Mouse (Mus musculus): Measurements from ENCODE around the gene Kcnb1. TPM values are rescaled to one million over a fixed set of nuclear protein-coding genes. Genes with fewer than 3 reads are reported as not detected.

Gene Kcnb1
- polyA plus RNA-seq, 1 experiment, result 0.45 TPM

- TF ChIP-seq POLR2A (IDR thresholded peaks at IDR 0.05; ENCODE audit: borderline replicate concordance, control insufficient read depth, low read depth, low read length) (no peak), CTCF (IDR thresholded peaks at IDR 0.05; ENCODE audit: control insufficient read depth, insufficient read depth, low read length) (no peak)
- peak overlapping the region; percentile 30 for H3K4me3 ChIP-seq (replicated peaks; ENCODE audit: control insufficient read depth, low read depth, low read length)
Observed at GRCm38 (mm10) chr2:167060761-167061160, 129.2 kb downstream of the Kcnb1 start.

GRCm38 (mm10) chr2:167060360-167060759 is 129.6 kb downstream of the Kcnb1 start:
- H3K27ac ChIP-seq (ENCODE audit: control insufficient read depth, insufficient read depth, low read depth, low read length, poor library complexity), result peak overlapping the region; percentile 44
- H3K4me1 ChIP-seq (ENCODE audit: control insufficient read depth, insufficient read depth, low read length), result peaks cover 8% of the 10 kb centered on the region
- TF ChIP-seq CTCF (IDR thresholded peaks at IDR 0.05; ENCODE audit: control insufficient read depth, insufficient read depth, low read length), result no peak
- TF ChIP-seq POLR2A (IDR thresholded peaks at IDR 0.05; ENCODE audit: borderline replicate concordance, control insufficient read depth, low read depth, low read length), result no peak
- WGBS, result 27% methylated on average over 3 of the region's 3 CpGs
- peak overlapping the region; percentile 30 for H3K4me3 ChIP-seq (replicated peaks; ENCODE audit: control insufficient read depth, low read depth, low read length)

More at GRCm38 (mm10) chr2:167060761-167061160, 129.2 kb downstream of the Kcnb1 start:
- Histone ChIP-seq H3K4me1 (ENCODE audit: control insufficient read depth, insufficient read depth, low read length) (peaks cover 8% of the 10 kb centered on the region), H3K27ac (ENCODE audit: control insufficient read depth, insufficient read depth, low read depth, low read length, poor library complexity) (peak overlapping the region; percentile 44)

DNA sequence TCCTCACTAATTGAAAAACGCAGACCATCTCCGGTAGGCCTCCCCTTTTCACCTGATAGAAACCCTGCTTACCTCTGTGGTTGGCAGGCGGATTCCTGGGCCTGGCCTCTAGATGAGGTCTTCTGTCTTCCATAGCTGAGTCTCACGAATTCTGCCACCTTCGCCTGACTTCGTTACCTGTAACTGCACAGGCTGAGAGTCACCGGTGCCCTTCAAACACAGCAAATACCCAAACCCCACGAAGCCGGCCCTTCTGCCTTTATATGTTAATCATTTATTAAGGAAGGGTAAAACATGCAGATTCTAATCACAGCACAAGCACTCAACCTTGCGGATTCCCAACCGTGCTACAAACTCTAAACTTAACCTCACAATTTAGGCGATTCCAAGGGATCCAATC is 130.0 kb downstream of the Kcnb1 start:
- no peak for TF ChIP-seq CTCF (IDR thresholded peaks at IDR 0.05; ENCODE audit: control insufficient read depth, insufficient read depth, low read length)
- TF ChIP-seq POLR2A (IDR thresholded peaks at IDR 0.05; ENCODE audit: borderline replicate concordance, control insufficient read depth, low read depth, low read length), result no peak
- Histone ChIP-seq H3K4me1 (ENCODE audit: control insufficient read depth, insufficient read depth, low read length) (peaks cover 7% of the 10 kb centered on the region), H3K27ac (ENCODE audit: control insufficient read depth, insufficient read depth, low read depth, low read length, poor library complexity) (peak overlapping the region; percentile 15; the same call in 1 of the 2 replicates), H3K4me3 (replicated peaks; ENCODE audit: control insufficient read depth, low read depth, low read length) (peak overlapping the region; percentile 15)
- 70% methylated on average over 12 of the region's 12 CpGs for WGBS

- WGBS, result 75% methylated on average over 8 of the region's 8 CpGs
- no peak overlapping the region for H3K27ac ChIP-seq (ENCODE audit: control insufficient read depth, insufficient read depth, low read depth, low read length, poor library complexity)
- TF ChIP-seq CTCF (IDR thresholded peaks at IDR 0.05; ENCODE audit: control insufficient read depth, insufficient read depth, low read length) (no peak), POLR2A (IDR thresholded peaks at IDR 0.05; ENCODE audit: borderline replicate concordance, control insufficient read depth, low read depth, low read length) (no peak)
- H3K4me3 ChIP-seq (replicated peaks; ENCODE audit: control insufficient read depth, low read depth, low read length), result peak overlapping the region; percentile 26
- peaks cover 6% of the 10 kb centered on the region for H3K4me1 ChIP-seq (ENCODE audit: control insufficient read depth, insufficient read depth, low read length)
Observed at GRCm38 (mm10) chr2:167059536-167059935, 130.4 kb downstream of the Kcnb1 start.

- TF ChIP-seq POLR2A (IDR thresholded peaks at IDR 0.05; ENCODE audit: borderline replicate concordance, control insufficient read depth, low read depth, low read length) (no peak), CTCF (IDR thresholded peaks at IDR 0.05; ENCODE audit: control insufficient read depth, insufficient read depth, low read length) (no peak)
- Histone ChIP-seq H3K4me3 (replicated peaks; ENCODE audit: control insufficient read depth, low read depth, low read length) (no peak overlapping the region), H3K4me1 (ENCODE audit: control insufficient read depth, insufficient read depth, low read length) (peaks cover 6% of the 10 kb centered on the region), H3K27ac (ENCODE audit: control insufficient read depth, insufficient read depth, low read depth, low read length, poor library complexity) (no peak overlapping the region)
- 87% methylated on average over 3 of the region's 3 CpGs for WGBS
Observed at GRCm38 (mm10) chr2:167058814-167059387, 131.1 kb downstream of the Kcnb1 start.

- H3K4me3 ChIP-seq (replicated peaks; ENCODE audit: control insufficient read depth, low read depth, low read length), result no peak overlapping the region
- WGBS, result 14% methylated on average over 3 of the region's 3 CpGs
- H3K27ac ChIP-seq (ENCODE audit: control insufficient read depth, insufficient read depth, low read depth, low read length, poor library complexity), result no peak overlapping the region
- TF ChIP-seq CTCF (IDR thresholded peaks at IDR 0.05; ENCODE audit: control insufficient read depth, insufficient read depth, low read length) (no peak), POLR2A (IDR thresholded peaks at IDR 0.05; ENCODE audit: borderline replicate concordance, control insufficient read depth, low read depth, low read length) (no peak)
- H3K4me1 ChIP-seq (ENCODE audit: control insufficient read depth, insufficient read depth, low read length), result peaks cover 4% of the 10 kb centered on the region
Observed at GRCm38 (mm10) chr2:167058201-167058600, 131.8 kb downstream of the Kcnb1 start.

- no peak for TF ChIP-seq POLR2A (IDR thresholded peaks at IDR 0.05; ENCODE audit: borderline replicate concordance, control insufficient read depth, low read depth, low read length)
- TF ChIP-seq CTCF (IDR thresholded peaks at IDR 0.05; ENCODE audit: control insufficient read depth, insufficient read depth, low read length), result no peak
- no peak overlapping the region for H3K27ac ChIP-seq (ENCODE audit: control insufficient read depth, insufficient read depth, low read depth, low read length, poor library complexity)
- no peak overlapping the region for H3K4me3 ChIP-seq (replicated peaks; ENCODE audit: control insufficient read depth, low read depth, low read length)
- H3K4me1 ChIP-seq (ENCODE audit: control insufficient read depth, insufficient read depth, low read length), result peaks cover 4% of the 10 kb centered on the region
- WGBS, result 91% methylated on average over 5 of the region's 5 CpGs
Observed at GRCm38 (mm10) chr2:167056942-167057323, 133.0 kb downstream of the Kcnb1 start.

DNA sequence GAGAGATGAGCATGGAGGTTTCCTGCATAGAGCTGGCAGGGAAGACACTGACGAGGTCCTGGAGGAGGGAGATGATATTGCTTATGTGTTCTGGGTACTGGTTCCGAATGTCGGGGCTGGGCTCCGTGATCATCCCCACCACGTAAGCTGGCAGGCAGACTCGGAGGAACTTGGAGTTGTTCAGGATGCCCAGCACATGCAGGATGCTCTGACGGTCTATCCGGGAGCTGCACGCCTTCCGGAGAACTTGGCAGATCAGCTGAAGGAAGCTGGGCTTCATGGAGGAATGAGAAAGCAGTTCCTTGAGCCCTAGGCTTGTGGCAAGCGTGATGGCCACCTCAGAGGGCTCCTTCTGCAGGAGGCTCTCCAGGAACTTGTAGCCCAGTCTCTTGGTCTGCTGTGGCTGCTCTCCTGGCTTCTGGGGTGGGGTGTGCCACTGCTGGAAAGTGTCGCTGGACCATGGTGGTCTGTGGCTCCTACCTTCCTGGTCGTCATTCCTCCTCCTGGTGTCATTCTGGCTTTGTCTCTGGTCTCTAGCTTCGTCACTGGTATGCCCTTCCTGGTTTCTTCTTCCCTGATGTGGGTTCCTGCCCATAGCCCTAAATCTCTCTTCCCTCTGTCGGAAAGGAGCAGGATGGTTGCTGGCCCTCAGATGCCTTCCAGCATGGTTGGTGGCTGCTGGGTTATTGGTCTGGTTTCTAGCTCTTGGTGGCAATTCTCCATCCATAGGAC is 133.6 kb downstream of the Kcnb1 start:
- no peak for TF ChIP-seq CTCF (IDR thresholded peaks at IDR 0.05; ENCODE audit: control insufficient read depth, insufficient read depth, low read length)
- TF ChIP-seq POLR2A (IDR thresholded peaks at IDR 0.05; ENCODE audit: borderline replicate concordance, control insufficient read depth, low read depth, low read length), result no peak
- WGBS, result 92% methylated on average over 15 of the region's 15 CpGs
- Histone ChIP-seq H3K4me1 (ENCODE audit: control insufficient read depth, insufficient read depth, low read length) (peaks cover 4% of the 10 kb centered on the region), H3K4me3 (replicated peaks; ENCODE audit: control insufficient read depth, low read depth, low read length) (no peak overlapping the region), H3K27ac (ENCODE audit: control insufficient read depth, insufficient read depth, low read depth, low read length, poor library complexity) (no peak overlapping the region)
